Mouse (Mus musculus): ENCODE results near the gene Nup98.
A peak's percentile ranks its signal among the peaks of the same experiment; 100 is the strongest.

DNA sequence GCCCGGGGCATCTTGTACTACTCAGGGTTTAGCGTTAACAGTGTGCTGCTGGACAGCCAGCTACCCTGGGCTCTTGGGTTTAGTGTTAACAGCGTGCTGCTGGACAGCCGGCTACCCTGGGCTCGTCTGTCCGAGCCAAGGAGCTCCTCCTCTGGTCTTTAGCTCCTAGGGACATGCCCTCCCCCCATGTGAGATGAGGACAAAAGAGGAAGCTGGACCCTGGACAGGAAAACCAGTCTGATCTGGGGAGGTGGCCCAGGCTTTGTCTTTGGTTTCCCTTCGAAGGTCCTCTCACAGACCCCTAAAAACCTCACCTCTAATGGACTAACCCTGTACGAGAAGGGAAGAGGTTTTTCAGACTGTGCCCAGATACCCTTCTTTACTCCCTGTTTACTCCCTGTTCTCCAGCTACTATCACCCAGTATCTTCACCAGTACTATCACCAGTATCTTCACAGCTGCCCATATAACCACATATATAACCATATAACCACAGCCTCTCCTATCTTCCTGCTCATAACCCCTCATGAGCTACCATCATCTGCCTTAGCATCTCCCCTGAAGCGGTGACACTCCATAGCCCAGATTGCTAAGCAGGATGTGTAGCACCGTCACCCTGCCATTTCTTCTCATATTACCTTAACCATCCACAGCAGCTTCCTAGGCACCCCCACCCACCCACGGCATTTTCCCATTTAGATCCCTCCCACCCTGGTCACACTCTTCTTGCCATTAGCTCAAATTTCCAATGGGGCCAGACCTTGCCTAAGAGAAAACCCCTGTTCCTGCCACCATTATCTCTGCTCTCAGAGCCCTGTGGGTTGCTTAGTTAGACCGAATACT lies 37.2 kb upstream of the Nup98 start:
- no peak for TF ChIP-seq BHLHE40 (IDR thresholded peaks at IDR 0.05; ENCODE audit: borderline replicate concordance, low read depth, low read length)
- TF ChIP-seq CTCF (IDR thresholded peaks at IDR 0.05 in 2 of 3, conservative IDR thresholded peaks at IDR 0.05 in 1 of 3; ENCODE audit: control insufficient read depth in 1 of 3, insufficient read depth in 1 of 3, low read depth in 2 of 3, low read length in 3 of 3, poor library complexity in 1 of 3, severe bottlenecking in 1 of 3) = no peak
- no peak; a peak in 1 of 4 replicates for TF ChIP-seq POLR2A (IDR thresholded peaks at IDR 0.05; ENCODE audit: control insufficient read depth in 1 of 2, insufficient read depth in 1 of 2, low read depth in 1 of 2, low read length in 2 of 2, poor library complexity in 1 of 2)
- peak; percentile 74 for TF ChIP-seq ETS1 (IDR thresholded peaks at IDR 0.05; ENCODE audit: low read depth, low read length)
- peak; percentile 79 for TF ChIP-seq RCOR1 (IDR thresholded peaks at IDR 0.05; ENCODE audit: low read depth, low read length)
- TF ChIP-seq MEF2A (IDR thresholded peaks at IDR 0.05; ENCODE audit: extremely low read depth, insufficient replicate concordance, low read depth, low read length, poor library complexity, severe bottlenecking) = no peak
- no peak for TF ChIP-seq SMC3 (IDR thresholded peaks at IDR 0.05; ENCODE audit: low read depth, low read length)
- TF ChIP-seq ZNF384 (IDR thresholded peaks at IDR 0.05; ENCODE audit: low read depth, low read length) = no peak
- TF ChIP-seq GABPA (IDR thresholded peaks at IDR 0.05; ENCODE audit: low read depth, low read length) = no peak
- TF ChIP-seq MXI1 (IDR thresholded peaks at IDR 0.05; ENCODE audit: low read depth, low read length) = 0 out of 2 replicates have a peak, but pooled peaks have one; percentile 4
- no peak for TF ChIP-seq TCF12 (IDR thresholded peaks at IDR 0.05; ENCODE audit: low read depth, low read length)
- TF ChIP-seq GATA1 (IDR thresholded peaks at IDR 0.05; ENCODE audit: low read depth, low read length) = peak; percentile 71

Data from MEL (cell line).